Mouse (Mus musculus) right cerebral cortex, adult 18-20 months (tissue): ENCODE data around the gene Slc17a9.

Experiments
- DNase-seq: peaks from one replicate; pipeline ENCODE4 v3.0.0; 2022; ENCODE audit warnings: mixed read lengths

Gene Slc17a9

DNA sequence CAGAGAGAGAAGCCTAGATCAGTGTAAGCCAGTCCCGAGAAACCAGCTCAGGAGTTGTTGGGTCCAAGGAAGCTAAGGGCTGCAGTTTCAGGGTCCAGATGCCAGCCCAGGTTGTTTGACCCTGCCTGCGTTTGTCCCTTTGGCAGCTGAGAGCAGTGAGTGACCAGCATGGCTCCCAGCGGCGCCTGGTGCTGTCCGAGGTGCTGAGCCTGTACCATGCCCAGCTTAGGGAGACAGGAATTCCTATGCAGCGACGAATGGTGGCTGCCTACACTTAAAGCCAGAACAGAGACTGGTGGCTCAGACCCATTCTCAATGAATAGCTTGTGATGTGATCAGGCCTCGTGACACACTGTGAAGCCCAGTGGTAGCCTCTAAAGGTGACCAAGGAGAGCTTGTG, 30.8 kb downstream of the Slc17a9 start:
- no peak for DNase-seq

DNA sequence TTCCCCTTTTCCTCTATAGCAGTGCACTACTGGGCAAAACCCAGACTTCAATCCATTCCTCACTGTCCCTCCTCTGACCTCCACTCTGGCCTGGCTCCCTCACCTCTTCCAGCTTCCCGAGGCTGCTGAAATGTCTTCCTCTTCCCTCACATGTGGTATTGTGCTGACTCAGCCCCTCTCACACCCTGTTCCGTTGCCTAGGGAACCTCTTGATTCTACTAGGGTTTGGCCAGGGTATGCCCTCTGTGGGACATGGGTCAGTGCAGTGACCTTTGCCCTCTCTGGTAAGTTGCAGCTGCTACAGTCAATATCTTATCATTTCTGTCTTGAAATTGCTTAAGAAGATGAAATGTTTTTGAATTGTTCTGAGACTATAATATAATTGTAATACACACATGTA, 31.7 kb downstream of the Slc17a9 start:
- DNase-seq: no peak

DNA sequence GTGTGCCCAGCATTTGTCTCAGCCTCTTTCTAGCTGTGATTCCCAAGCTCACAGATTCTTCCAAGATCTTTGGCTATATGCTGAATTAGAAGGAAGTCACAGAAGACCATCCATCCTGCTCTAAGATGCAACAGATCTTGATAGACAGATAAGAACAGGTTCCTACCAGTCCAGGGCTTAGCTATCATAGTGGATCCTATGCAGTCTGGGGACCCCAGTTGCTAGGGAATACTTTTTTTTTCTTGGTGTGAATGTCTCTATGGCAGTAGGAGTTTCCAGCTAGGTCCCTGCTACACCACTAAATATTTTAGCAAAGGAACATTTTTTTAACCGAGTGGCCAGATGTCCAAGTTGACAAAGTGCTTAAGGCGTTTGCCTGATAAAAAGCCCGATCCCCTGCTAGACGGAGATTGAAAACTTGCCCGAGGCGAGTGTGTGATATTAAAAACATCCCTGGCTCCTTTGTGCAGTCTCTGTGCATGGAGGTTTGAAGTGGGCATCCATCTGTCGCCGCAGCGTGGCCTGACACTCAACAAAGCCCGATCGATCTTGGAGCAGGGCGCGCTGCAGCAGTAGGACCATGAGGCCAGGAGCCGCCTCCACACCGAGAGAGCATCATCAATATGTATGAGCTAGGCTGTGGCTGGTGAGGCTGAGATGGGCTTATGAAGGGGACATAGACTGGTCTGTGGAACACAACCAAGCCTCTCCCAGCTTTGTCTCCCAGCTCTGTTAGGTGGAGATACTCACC, 33.6 kb downstream of the Slc17a9 start:
- no peak for DNase-seq

DNA sequence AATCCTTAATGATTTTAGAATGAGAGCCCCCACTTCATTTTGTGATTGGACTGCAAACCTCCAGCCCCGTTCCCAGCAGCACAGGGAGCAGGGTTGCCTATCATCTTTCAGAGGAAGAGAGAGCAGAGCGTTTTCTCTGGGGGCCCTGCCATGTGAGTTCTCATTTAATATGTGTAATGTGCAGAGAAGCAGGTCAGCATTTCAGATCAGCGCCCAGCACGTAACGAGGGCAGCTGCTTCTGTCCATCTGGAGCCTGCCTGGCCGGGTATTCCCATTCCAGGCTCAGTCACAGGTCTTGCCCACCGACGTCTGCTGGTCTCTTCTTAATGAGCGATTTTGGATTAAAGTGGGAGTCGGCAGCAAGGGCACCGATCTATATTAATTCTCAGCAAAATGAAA, 39.9 kb downstream of the Slc17a9 start:
- DNase-seq: no peak

DNA sequence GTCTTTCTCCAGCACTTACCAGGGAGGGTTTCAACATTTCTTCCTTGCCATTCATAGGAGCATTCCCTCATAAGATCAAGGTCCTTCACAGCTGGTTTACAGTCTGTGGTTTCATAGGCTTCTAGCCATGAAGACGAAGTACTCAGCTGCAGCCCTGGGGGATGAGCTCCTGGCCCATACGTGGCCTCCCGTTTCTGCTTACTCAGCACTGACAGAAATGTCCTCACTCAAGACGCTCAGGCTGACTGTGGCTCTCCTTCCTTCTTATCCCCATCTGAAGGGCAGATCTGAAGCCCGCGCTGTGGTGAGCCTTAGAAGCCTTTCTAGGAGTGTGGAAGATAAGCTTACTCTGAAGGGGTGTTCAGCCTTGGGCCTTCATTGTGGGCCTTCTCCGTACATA, 40.6 kb downstream of the Slc17a9 start:
- no peak for DNase-seq

DNA sequence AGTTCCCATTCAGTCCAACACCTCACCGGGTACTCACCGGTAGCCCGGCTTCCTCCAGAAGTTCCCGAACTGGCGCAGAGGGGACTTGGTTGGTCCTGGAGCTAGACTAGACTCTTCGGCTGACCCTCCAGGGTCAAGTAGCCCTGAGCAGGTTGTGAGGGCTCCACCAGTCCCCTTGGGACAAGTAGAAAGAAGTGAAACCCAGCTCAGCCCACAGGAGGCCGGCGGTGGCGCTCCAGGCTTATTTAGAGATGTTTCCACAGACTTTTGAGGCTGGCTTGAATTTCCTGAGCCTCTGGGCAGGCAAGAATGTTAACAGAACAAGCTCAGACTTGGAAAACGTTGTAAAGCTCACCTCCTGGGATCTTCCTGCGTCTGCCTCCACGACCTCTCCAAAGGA, 50.2 kb downstream of the Slc17a9 start:
- DNase-seq: no peak

DNA sequence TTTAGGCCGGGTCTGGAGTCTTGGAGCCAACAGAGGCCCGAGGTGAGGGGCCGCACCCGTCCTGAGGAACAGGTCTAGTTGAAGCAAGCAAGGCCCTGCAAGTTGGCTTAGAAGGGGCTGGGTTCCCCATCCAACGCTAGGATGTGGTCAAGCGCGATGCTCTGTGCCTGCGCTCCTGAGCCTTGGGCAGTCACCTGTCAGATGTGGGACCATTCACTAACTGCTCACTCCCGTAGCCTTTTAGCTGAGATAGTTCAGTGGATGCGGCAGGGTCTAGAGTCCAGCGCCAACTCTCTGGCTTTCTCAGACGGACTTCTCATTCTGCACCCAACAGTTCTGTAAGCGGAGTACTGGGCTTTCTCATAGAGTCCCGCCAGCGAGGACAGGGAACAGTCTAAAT, 50.6 kb downstream of the Slc17a9 start:
- DNase-seq: no peak

DNA sequence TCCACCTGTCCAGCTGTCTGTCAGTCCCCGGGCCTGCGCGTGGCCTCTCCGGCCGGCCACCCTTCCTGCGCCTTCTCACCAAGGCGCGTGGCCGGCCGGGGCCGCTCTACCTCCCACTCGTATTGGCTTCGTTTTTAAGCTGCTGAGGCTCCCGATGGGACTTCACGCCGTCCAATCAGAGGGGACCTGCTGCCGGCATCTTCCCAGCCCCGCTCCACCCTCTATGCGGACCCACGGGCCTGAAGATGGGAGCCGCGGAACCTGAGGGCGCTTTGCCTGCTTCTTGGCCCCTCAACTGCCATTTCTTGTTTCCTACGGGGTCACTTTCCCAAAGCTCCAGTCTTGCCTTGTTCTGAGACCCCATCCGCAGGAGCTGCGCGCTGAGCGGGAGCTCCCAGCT, 51.7 kb downstream of the Slc17a9 start, which contains the start of gene Bhlhe23:
Gene Bhlhe23, minus strand, starts transcription at position 108 of the 400 bp plus-strand sequence.
- DNase-seq: no peak

DNA sequence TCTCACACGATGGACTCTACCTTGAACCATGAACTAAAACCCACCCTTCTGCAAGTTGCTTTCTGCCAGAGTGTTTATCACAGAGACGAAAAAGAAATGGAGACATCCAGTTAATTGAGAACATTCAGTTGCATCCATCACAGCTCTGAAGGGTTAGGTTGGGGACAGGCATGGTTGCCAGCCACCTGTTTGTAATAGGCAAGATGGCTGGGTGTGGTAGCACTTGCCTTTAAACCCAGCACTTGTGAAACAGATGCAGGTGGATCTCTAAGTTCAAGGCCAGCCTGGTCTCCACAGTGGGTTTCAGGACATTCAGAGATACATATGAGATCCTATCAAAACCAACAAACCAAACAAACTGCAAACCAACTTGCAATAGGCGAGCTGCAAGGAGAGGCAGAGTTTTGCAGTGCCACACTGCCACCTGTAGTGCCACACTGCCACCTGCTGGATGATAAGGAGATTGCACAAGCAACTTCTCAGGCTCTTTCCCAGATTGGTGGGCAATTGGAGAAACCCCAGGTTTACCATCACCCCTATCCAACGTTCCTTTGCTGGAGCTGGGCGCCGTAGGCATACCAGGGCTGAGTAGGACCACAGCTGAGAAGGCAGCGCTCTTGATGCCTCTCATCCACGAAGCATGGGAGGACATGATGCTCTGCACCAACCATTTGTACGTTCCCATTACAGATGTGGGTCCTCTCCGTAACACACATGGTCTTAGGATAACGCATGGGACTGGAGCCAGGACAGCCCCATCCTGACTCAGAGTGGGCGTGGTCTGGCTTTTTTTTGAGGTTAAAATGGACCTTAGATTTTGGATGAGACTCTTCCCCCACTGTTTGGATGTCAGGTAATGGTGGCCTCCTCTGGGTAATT, 54.4 kb downstream of the Slc17a9 start:
- peak; percentile 56 for DNase-seq

DNA sequence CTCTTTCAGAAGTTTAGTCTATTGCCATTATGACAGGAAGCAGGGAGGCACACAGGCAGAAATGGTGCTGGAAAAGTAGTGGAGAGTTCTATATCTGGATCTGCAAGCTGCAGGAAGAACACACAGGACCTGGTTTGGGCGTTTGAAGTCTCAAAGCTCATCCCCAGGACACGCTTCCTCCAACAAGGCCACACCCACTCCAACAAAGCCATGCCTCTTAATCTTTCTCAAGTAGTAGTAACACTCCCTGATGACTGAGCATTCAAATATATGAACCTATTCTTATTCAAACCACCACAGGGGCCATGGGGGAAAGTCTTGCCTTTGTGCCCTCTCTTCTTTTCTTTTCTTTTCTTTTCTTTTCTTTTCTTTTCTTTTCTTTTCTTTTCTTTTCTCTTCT, 55.2 kb downstream of the Slc17a9 start:
- DNase-seq: no peak

DNA sequence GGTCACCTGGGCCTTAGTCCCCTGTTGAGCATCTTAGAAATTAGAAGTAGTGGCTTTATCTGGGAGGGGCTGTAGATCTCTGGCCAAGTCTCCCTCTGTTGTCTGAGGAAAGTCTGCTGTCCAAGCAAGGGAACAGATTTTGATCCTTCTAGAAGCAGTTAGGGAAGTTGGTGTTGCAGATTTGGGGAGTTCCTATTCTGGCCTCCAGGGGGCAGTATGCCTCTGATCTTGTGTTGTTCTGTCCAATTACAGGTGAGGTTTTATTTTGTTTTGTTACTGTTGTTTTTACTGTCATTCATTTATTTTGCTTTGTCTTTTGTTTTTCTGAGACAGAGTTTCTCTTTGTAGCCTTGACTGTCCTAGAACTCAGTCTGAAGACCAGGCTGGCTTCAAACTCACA, 61.7 kb downstream of the Slc17a9 start:
- peak; percentile 44 for DNase-seq

DNA sequence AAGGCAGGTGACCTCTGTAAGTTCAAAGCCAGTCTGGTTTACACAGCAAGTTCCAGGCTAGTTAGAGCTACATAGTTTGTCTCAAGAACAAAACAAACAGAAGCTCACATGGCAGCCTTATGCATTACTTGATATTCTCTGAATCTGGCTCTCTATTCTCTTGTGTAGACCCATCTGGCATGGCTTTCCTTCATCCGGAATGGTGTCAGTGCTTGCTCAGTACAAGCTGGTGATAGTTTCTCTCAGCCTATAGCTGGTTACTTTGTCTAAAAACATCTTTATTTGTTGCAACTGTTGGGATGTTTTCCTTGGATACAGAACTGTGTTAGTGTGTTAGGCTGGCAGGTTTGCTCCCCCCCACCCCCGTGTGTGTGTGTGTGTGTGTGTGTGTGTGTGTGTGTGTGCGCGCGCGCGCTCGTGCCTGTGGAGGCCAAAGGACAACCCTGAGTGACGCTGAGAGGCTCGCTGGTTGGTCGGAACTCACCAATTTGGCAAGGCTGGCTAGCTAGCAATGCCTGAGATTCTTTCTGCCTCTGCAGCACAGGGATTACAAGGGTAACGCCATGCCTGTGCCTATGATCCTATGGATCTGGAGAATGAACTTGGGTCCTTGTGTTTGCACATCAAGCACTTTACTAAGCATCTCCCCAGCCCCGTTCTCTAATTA, 62.6 kb downstream of the Slc17a9 start:
- DNase-seq: no peak

DNA sequence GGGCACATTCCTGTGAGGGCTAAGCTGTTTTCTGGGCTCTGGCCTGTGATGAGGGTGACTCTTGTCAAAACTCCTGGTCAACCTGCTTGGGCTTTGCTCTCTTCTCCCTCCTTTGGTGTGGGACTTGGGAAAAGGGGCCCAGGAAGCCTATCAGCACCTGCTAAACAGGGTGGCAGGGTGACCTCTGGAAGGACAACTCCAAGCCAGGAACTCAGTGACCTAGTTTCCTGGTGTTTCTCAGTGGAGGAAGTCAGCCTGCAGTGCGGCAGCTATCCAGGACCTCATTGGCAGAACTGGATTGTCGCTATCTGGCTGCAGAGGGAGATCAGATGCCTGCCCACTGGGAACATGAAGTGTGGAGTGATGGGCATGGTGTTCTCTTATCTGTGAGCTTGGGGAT, 63.3 kb downstream of the Slc17a9 start:
- DNase-seq: peak; percentile 18

DNA sequence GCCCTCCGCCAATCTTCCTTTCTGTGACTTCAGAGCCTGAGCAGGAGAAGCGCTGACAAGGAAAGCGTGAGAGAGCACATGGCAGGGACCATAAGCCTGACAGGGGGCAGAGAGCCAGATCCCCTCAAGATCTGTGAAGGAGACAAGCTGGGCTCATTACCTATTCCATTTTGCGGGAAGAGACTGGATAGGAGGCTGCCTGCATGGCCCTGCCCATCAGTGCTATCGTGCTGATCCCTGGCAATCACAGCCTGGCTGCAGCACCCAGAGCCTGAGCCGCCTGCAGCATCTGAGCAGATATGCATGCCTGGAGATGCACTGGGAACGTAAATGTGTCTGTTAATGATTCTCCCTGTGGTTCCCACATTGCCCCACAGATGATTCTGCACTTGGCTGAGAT, 63.8 kb downstream of the Slc17a9 start:
- peak; percentile 30 for DNase-seq

DNA sequence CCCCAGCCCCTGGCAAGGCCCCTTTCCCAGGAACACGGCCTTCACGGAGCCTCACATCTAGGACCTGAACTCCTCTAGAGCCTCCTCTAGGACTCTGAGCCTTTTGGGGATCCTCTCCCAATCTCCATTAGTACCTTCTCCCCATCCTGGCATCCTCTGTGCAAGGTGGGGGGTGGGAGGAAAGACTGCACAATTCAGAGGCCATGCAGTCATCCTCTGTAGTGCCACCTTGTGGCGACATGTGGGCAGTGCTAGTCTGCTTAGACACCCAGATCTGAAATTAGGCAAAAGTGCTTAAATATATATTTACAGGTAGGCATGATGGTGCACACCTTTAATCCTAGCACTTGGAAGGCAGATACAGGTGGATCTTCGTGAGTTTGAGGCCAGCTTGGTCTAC, 66.6 kb downstream of the Slc17a9 start:
- DNase-seq: peak; percentile 59
